Mouse (Mus musculus): ENCODE results near the gene Vmn2r105. TPM values are rescaled to one million over a fixed set of nuclear protein-coding genes. Genes with fewer than 3 reads are reported as not detected.

The Vmn2r105 gene
- not detected in 2 replicates for polyA plus RNA-seq (2015; fragmentation: Nextera tagmentation; extraction: Ambion mirVana)

DNA sequence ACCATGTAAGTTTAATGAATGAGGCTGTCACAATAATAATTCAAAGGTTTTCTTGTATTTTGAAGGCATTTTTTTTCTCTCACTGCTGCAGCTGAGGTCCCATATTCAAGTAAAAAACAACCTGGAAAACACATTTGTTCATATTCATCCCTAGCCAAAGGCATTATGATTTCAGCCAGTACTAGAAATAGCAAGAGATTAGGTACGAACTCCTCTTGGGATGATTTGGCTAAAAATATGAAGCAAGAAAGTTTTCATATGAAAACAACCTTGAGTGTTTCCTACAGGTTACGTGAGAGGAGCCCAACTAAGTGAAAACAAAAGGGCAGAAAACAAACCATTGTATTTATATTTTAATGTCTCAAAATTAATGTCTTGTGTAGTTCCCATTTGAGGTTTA, at the start of gene Vmn2r105:
Gene Vmn2r105, minus strand, starts transcription at position 101 of the 400 bp plus-strand sequence.
- ATAC-seq (ENCODE audit: insufficient number of reproducible peaks, low FRiP score, low TSS enrichment, low read depth): no peak
- Histone ChIP-seq H3K4me2 (no peak within 1 kb of the TSS), H3K27me3 (no peaks in the 10 kb centered on the region), H3K27ac (no peak within 1 kb of the TSS), H3K4me3 (no peak within 1 kb of the TSS), H3K36me3 (no peaks in the 10 kb centered on the region), H3K9me3 (no peaks in the 10 kb centered on the region), H3K4me1 (no peaks in the 10 kb centered on the region), H3K9ac (no peak within 1 kb of the TSS)
- 78% methylated on average over 2 of the region's 2 CpGs for WGBS

DNA sequence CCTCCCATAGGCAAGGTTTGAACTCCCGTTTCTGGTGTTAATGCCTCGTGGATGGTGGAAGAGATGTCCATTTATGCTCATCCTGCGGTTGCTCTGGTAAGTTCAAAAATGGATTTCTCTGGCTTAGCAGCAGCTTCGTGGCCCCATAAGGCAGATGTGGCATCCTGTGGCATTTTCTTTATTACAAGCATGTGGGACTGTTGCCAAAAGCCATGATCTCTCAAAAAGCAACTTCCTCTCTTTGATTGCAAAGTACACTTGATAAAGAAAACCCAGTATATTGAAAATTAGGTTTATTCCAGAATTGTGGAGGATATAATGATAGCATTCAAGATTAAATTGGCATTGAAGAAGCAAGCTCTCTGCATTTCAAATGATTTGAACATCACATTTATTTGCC, 20.7 kb upstream of the Vmn2r105 start:
- Histone ChIP-seq H3K27ac (no peak overlapping the region), H3K27me3 (no peaks in the 10 kb centered on the region), H3K4me3 (no peak overlapping the region), H3K36me3 (no peaks in the 10 kb centered on the region), H3K9me3 (no peaks in the 10 kb centered on the region), H3K9ac (no peak overlapping the region), H3K4me2 (no peak overlapping the region), H3K4me1 (no peaks in the 10 kb centered on the region)
- 60% methylated on average over 4 of the region's 4 CpGs for WGBS
- ATAC-seq (ENCODE audit: insufficient number of reproducible peaks, low FRiP score, low TSS enrichment, low read depth): no peak

- no peak within 1 kb of the TSS for H3K4me3 ChIP-seq
- no peaks in the 10 kb centered on the region for H3K36me3 ChIP-seq
- H3K4me2 ChIP-seq: no peak within 1 kb of the TSS
- H3K27me3 ChIP-seq: no peaks in the 10 kb centered on the region
- H3K27ac ChIP-seq: no peak within 1 kb of the TSS
- no peak within 1 kb of the TSS for H3K9ac ChIP-seq
- H3K4me1 ChIP-seq: no peaks in the 10 kb centered on the region
- no peaks in the 10 kb centered on the region for H3K9me3 ChIP-seq
- no peak for ATAC-seq (ENCODE audit: insufficient number of reproducible peaks, low FRiP score, low TSS enrichment, low read depth)
Observed at GRCm38 (mm10) chr17:20182997-20183396, 51.9 kb downstream of the Vmn2r105 start, which contains the start of gene Fpr-rs6. Gene Fpr-rs6 (minus strand): TSS chr17:20183097.

Other genes with a start within 250 kb of the Vmn2r105 start
- not detected in 2 replicates for gene Vmn2r104, start 186.7 kb downstream of the Vmn2r105 start, polyA plus RNA-seq (2015; fragmentation: Nextera tagmentation; extraction: Ambion mirVana)
- not detected in 2 replicates for gene Fpr-rs7, start 120.8 kb downstream of the Vmn2r105 start, polyA plus RNA-seq (2015; fragmentation: Nextera tagmentation; extraction: Ambion mirVana)
- not detected in 2 replicates for gene Fpr-rs6, start 52.0 kb downstream of the Vmn2r105 start, polyA plus RNA-seq (2015; fragmentation: Nextera tagmentation; extraction: Ambion mirVana)
- gene Vmn2r106, start 50.5 kb upstream of the Vmn2r105 start, polyA plus RNA-seq (2015; fragmentation: Nextera tagmentation; extraction: Ambion mirVana): not detected in 2 replicates
- gene Vmn2r107, start 110.2 kb upstream of the Vmn2r105 start, polyA plus RNA-seq (2015; fragmentation: Nextera tagmentation; extraction: Ambion mirVana): not detected in 2 replicates
- gene Vmn1r224, start 179.1 kb upstream of the Vmn2r105 start, polyA plus RNA-seq (2015; fragmentation: Nextera tagmentation; extraction: Ambion mirVana): not detected in 2 replicates
- not detected in 2 replicates for gene Vmn2r108, start 246.3 kb upstream of the Vmn2r105 start, polyA plus RNA-seq (2015; fragmentation: Nextera tagmentation; extraction: Ambion mirVana)